Mouse (Mus musculus): Measurements from ENCODE around the gene L3mbtl1.

L3mbtl1 gene

DNA sequence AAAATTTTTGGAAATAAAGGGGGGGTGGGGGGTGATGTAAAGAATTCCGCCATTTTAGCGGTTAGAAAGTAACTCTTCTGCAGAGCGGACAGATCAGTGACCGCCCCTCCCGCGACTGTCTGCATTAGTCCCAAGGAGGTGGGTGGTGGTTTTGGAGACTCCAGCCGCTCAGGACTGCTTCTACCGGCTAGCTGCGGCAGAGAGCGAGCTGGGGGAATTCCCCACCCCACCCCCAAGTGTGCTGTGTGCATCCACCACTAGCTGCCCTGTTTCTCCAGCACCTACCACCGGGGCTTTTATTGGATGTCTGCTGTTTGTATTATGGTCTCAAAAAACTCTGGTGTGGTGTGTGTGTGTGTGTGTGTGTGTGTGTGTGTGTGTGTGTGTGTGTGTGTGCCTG, 659 bp downstream of the L3mbtl1 start:
- no peak for DNase-seq (ENCODE audit: low read depth)

DNA sequence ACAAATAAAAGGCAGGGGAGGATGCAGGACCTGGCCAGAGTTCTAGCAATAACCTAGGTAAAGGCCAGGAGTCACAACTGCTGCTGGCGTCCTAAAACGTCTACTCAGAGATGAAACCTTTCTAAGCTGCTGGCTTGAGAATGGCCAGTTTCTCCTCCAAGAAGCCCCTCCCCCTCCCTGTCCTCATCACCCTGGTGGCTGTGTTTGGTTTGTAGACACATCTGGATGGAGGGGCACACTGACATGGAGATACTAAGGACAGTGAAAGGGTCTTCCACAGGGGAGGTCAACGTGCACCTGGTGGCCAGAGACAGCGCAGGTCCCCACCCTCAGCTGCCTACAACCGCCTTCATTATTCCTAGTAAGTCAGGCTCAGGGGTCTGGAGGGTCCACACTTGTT, 3.7 kb downstream of the L3mbtl1 start:
- no peak for DNase-seq (ENCODE audit: low read depth)

DNA sequence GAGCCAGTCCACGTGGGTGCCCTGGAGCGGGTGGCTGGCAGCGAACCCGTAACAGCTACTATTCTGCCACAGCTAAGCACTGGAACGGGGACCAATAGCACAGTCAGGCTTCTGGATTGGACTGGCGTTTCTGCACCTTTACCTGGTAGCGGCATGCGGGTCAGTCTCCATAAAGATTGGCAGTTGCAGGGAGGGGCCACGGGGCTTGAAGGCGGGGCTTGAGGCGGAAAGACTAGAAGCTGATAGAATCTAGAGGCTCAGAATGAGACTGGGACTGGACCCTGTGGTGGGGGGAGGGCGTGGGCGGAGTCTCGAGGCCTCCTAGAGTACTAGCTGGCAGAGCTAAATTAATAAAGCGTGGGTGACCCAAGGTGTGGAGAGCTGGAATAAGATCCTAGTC, 4.5 kb downstream of the L3mbtl1 start:
- no peak for DNase-seq (ENCODE audit: low read depth)

DNA sequence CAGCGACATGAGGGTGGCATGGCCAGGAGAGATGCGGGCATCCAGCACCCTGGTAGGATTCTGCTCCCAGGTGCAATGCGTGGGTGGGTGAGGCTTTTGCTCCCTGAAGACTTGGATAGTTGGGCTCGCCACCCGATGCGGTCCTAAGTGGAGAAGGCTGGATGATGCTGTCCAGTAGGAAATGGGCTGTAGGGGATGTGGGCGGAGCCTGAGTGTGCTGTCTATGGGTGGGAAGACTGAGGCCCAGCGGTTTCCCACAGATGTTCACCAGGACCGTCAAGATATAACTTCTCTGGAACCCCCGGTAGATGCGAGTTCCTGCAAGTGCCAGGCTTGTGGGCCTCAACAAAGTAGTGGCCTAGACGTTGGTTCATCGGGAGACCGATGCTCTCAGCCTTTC, 4.9 kb downstream of the L3mbtl1 start:
- no peak for DNase-seq (ENCODE audit: low read depth)

DNA sequence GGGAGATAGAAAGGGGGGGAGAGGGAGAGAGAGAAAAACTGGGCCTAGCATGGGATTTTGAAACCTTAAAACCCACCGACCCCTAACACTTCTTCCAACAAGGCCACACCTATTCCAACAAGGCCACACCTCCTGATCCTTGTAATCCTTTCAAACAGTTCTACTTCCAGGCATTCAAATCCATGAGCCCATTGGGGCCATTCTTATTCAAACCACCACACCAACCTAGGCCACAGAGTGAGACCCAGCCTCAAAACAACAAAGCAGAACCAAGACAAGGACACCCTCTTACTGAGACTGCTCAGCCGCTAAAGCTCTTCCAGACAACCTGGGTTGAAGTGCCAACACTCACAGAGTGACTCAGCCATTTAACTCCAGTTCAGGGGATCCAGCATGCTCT, 7.5 kb downstream of the L3mbtl1 start:
- no peak for DNase-seq (ENCODE audit: low read depth)

DNA sequence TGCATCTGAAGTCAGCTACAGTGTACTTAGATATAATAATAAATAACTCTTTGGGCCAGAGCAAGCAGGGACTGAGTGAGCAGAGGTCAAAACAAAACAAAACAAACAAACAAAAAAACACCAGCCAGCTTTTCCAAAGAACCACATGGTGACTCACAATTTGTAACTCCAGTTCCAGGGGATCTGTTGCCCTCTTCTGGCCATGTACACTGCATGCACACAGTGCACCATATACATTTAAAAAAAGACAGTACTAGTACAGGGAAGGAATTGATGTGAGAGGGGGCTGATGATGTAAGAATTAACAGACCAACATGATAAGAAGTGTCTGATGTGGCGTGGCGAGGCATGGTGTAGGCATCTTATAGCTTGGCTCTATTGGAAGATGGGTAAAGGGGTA, 13.6 kb downstream of the L3mbtl1 start:
- no peak for DNase-seq (ENCODE audit: low read depth)

DNA sequence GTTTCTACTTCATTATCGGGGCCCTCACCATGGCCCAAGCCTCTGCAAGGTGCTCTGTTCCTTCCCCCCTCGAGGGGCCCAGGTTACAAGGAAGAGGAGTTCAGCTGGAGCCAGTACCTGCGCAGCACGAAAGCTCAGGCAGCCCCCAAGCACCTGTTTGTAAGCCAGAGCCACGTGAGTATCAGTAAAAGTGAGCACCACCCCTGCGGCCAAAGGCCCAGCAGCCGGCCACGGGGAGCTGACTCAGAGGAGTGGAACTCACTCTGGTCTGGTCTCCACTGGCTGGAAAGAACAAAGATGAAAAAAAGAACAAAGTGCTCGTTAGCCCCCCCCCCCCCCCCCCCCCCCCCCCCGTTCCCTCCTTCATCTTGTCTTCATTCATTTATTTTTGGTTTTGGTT, 18.0 kb downstream of the L3mbtl1 start:
- no peak for DNase-seq (ENCODE audit: low read depth)

DNA sequence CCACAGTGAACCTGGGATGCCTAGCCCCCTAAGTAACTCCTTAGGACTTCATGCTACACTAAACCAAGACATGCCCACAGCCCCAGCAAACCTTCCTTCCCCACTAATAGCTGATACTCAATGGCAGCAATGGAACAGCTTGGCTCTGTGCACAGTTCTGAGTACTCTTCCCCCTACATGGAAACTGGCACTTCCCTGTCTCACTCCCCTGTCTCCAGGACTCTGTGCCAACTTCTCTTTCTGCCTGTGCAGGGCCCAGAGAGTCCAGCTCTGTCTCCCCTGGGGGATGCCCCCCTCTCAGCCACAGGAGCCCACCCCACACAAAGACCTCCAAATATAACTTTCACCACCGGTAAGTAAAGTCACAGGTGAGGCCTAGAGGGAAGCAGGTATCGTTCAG, 23.5 kb downstream of the L3mbtl1 start:
- no peak for DNase-seq (ENCODE audit: low read depth)

DNA sequence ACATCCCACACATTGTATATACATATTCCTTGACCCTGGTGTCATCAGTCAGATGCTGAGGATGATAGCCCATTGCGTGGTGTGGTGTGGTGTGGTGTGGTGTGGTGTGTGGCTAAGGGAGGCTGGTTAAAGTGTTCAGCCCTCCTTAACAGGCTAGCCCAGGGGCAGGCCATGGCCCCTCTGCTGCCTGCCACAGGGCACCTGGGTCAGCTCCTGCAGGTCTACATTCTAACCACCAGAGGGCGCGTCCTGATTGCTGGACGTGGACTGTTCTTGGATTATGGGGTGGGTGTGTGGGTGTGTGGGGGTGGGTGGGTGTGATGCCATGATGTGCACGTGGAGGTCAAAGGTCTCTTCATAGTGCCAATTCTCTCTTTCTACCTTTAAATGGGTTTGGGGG, 25.1 kb downstream of the L3mbtl1 start:
- peak; percentile 23 for DNase-seq (ENCODE audit: low read depth)

DNA sequence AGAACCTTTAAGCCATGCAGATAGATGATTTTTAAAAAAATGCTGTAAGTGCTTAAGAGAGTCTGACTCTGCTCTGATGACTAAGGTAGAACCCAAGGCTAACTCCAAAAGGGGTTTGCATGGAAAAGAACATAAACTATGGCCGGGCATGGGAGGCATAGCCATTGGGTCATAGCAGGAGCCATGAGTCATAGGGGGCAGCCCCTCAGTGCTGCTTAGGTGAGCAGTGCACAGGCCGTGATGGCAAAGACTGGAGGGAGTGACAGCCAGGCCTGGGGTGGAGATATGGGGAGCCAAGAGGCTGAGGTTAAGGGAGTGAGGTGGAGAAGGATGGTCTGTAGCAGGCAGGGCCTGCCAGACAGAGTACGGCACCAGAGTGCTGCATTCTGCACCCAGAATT, 25.8 kb downstream of the L3mbtl1 start:
- DNase-seq (ENCODE audit: low read depth): no peak

DNA sequence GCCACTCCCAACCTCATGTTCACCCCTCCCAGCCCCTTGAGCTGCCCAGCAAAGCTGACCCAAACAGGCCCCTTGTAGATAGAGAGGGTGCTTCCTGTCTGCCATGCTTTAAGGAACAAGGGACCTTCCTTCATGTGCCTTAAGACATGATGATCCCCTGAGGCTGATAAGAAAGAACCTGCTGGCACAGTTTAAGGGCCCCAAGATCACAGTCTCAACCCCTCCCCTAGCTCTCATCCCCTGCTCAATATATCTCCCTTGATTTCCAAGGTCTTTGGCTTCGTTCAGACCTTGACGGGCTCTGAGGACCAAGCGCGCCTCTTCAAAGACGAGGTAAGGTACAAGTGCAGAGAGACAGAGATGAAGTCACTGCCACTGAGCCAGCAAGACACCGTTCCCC, 27.6 kb downstream of the L3mbtl1 start:
- no peak for DNase-seq (ENCODE audit: low read depth)

DNA sequence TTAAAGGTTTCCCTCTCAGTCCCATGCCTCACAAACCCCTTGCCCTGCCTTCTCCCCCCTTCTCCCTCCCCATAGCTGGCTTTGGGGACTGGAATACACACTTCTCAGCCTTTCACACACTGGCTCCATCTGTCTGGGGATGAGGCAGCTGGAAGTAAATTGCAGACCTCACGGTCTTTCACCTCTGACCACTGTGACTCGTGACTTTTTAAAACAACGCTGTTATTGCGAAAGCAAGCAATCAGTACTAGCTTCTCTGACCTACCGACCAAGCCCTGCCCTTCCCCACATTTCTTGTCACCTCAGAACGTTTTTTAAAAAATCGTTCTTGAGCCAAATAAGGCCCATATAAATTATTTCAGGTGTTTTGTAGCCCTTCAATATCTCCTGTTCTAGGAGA, 29.5 kb downstream of the L3mbtl1 start:
- DNase-seq (ENCODE audit: low read depth): no peak

DNA sequence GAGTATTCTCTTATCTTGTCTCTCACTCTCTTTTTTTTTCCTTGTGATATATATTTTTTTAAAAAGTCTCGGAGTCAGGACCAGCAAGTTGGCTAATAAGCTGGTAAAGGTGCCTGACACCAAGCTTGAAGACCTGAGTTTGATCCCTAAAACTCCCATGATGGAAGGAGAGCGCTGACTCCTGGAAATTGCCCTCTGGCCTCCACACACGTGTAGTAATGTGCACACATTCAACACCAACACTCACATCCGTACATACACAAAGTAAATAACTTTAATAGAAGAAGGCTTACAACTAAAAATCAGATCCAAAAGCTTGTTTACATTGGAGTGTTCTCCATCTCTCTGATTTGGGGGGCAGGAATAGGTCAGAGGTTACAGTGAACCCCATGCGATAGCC, 29.9 kb downstream of the L3mbtl1 start:
- DNase-seq (ENCODE audit: low read depth): no peak

DNA sequence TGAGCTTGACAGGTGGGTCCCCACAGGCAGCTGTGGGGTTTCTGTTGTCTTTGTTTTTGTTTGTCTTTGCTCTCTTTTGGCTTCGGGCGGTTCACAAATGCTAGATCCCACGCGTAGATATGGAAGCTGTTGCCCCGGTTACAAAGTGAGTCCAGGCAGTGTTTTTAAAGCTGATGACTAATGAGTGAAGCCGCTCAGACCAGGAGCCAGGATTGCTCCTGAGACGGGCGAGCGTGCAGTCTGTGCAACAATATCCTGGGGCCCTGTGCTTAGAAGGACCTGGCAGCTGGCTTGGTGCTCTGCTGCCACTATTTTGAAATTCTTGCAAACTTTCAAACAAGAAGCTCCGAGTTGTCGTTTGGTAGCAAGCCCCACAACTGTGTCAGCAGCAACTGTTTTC, 30.4 kb downstream of the L3mbtl1 start:
- no peak for DNase-seq (ENCODE audit: low read depth)

DNA sequence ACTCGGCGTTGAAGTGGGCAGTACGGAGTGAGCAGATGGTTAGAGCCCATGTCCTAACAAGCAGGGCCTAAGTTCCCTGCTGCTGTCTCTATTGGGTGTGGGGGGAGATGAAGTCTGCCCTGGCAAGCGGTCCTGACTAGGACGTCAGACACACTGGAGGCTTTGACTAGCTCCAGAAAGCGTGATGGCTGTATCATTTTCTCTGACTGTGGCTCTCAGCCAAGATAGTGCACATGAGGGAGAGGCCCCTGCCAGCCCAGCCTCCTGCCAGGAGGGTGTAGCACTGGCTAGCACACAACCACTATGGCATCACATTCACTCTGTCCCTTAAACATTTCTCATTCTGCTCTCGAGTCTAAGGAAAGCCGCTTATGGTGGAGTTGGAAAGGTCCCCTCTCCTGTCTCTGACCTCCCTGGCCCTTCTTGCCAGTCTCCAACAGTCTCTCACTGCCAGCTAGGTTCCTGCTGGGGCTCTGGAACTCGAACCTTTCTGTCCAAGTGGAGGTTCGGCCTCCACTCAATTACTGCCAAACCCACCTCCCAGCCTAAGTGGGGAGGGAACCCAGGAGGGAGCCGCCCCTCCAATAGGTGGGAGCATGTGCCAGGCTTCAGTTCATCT, 32.0 kb downstream of the L3mbtl1 start:
- no peak for DNase-seq (ENCODE audit: low read depth)

DNA sequence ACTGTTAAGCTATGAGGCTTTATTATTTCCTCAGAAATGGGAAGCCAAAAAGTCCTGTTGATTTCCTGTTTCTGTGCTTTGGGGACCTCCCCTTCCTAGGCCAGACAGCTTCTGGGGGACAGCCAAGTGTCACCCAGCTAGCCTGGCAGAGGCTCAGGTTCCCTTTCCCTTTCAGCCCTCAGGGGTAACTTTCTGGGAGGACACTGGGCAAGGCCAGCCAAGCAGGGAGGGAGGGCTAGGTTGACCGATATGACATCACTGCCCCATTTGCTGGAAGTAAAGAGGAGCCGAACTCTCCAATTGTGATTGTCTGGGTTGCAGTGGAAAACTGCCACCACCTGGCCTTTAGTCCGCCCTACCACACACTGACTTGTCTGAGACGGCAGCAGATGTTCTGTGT, 32.7 kb downstream of the L3mbtl1 start:
- no peak for DNase-seq (ENCODE audit: low read depth)

DNA sequence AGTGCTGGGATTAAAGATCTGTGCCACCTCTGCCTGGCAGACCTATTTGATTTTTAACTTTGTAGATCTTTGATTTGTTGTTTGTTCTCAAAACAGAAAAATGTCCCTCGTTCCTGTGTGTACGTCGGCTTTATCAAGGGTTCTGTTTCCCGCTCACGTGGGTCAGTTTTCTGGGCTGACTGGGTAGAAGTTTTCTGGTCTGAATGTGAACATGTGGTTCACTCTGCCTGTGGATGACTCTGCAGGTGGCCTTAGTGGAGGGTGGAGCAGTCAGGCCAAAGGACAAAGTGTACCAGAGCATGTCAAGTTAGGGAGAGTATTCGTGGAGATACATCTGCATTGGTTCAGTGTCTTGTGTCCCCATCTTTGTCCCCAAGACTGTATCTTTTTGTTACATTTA, 41.1 kb downstream of the L3mbtl1 start:
- no peak for DNase-seq (ENCODE audit: low read depth)

DNA sequence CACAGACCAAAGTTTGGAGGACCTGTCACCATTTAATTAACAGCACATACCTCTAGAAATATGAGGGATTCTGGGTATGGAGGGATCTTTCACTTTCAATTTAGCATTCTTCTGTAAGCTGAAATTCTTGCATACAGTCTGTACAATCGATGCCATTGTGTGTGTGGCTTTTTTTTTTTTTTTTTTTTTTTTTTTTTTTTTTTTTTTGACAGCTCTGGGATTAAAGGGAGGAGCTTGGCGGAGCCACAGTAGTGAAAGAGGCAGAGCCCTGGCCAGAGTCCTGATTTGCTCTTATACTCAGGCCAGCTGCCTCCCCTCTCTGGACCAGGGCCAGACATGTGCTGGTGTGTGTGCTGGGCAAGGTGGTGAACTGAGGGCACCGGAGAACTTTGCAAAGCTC, 42.7 kb downstream of the L3mbtl1 start:
- no peak for DNase-seq (ENCODE audit: low read depth)

DNA sequence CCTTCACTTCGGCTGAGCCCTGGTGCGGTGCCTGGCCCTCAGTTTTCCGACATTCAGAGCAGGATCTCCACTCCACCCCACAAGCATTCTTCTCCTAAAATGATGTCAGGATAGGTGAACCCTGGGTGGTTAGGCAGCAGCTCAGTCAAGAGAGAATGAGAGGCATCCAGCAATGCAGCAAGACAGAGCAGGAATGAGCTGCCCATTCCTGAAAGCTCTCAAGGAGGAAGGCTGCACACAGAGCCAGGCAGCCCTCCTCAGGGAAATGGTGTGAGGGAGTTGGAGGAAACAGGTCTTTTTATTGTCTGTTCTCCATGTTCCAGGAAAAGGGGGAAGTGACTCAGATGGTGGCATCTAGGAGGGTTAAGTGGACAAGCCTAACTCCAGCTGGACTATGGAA, 43.5 kb downstream of the L3mbtl1 start:
- DNase-seq (ENCODE audit: low read depth): no peak

DNA sequence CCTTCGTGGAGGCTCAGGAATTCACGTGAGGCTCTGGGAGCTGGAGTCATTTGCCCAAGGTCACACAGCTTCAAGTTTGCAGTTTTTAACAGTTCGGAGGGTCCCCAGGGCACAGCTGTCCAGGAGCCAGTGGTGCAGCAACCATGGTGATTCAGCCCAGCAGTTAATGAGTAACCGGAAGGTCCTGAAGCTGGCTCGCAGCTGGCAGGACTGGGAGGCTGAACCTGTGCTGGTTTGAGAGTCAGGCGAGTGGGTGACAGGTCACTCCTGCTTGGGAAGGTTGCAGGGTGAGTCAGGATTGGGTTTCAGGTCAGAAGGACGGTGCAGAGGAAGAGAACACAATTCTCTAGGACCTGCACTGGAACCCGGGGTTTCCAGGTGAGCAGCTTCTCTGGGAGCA, 43.9 kb downstream of the L3mbtl1 start, which contains the start of gene Sgk2:
Sgk2 (plus strand) TSS at position 113 of the 400 bp plus-strand sequence.
- DNase-seq (ENCODE audit: low read depth): no peak

DNA sequence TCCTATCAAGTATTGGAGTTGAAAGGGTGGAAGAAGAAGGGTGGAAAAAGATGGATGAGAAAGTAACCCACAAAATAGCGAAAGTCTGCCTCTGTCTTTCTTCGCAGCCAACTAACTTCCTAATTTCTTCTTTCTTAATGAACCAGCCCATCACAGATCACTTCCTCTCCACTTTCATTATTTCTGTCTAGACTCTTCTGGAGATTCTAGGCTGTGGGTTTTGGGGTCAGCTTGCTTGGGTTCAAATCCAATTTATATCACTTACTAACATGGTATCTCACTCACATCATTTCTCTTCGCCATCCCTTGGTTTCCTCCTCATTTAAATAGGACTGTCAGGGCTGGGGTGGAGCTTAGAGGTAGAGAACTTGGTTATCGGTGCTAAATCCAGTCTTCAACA, 45.0 kb downstream of the L3mbtl1 start:
- no peak for DNase-seq (ENCODE audit: low read depth)

DNA sequence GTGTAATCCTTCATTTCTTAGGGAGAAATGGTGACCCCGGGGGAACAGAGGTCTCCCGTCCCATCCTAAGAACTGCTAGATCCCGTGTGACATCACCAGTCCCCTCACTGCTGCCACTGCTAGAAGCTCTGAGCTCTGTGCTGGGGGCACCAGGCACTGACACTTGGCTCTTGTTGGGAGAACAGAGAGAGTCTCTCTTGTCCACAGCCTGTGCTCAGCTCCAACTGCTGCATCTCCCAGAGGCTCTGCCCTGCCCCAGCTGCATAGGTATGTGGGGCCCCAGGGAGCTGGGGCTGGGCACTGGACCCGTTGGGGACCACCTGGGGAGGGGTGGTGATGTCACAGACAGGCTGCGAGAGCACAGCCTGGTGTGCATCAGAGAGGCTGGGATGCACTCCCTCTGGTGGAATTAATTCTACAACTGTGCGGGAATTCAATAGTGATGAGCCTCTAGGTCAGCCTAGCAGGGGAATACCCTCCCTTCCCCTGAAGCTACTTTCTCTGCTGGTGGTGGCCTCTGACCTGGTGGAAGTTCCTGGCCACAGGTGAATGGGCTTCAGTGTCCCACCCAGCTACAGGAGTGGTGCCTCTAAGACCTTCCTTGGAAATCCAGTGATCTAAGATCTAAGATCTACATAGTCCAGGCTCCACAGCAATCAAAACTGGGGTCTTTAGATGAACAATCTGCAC, 48.3 kb downstream of the L3mbtl1 start:
- no peak for DNase-seq (ENCODE audit: low read depth)

DNA sequence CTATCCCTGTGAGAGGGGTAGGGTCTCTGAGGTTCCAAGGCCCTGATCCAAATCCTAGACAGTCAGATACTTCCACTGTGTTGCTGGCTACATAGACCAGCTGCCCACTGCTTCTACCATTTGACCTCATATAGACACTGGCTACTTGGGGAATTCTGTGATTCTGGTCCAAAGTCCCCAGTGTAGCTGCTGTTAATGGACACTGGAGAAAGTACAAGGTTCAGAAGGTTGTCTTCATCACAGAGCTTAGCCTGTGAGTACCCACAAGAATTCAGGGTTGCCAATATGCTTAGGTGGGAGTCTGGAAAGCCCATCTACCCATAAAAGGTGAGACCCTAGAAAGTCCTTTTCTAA, 48.8 kb downstream of the L3mbtl1 start:
- no peak for DNase-seq (ENCODE audit: low read depth)

DNA sequence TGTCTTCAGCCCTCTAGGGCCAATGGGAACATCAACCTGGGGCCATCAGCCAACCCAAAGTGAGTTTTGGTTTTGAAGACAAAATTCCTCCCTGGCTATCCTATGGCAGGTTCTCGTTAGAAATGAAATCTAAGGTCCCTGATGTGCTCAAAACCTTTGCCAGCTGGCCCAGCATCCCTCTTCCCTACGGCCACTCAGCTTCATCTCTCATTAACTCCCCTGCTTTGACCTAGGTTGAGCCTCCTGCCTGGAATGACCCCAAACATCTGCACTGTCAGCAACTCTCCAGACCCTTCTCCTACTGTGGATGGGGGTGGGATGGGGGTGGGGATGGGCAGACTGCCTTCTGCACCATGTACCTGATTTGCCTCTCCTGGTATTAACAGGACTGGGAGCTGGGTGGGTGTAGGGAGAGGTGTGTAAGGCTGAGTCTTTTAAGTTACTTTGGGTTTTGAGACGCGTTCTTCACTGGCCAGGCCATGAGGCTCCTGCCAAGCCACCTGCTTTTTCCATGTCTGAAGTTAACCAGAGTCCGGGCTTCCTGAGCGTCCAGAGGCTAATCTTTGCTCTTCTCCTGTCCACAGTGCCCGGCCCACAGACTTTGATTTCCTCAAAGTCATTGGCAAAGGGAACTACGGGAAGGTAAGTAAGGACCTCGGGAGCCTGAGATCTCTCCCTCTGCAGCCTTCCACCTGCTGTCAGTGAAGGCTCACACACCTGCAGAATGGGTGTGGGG, 50.8 kb downstream of the L3mbtl1 start:
- DNase-seq (ENCODE audit: low read depth): no peak

Data from c-Kit-positive CD71-negative TER-119-negative erythroid progenitor cells, embryonic 14.5 days (primary cell).